Mouse (Mus musculus) kidney, postnatal 14 days (tissue): ENCODE measurements around the gene Dnase1.
"Not testable (repeated sequence)": the region's sequence is repeated elsewhere in the genome, so short reads cannot be mapped to it uniquely, and the experiment has no call there.

ENCODE experiments used
- DNase-seq: peaks from one replicate; pipeline ENCODE4 v3.0.0; 2022; ENCODE audit warnings: mixed read lengths

The Dnase1 gene

DNA sequence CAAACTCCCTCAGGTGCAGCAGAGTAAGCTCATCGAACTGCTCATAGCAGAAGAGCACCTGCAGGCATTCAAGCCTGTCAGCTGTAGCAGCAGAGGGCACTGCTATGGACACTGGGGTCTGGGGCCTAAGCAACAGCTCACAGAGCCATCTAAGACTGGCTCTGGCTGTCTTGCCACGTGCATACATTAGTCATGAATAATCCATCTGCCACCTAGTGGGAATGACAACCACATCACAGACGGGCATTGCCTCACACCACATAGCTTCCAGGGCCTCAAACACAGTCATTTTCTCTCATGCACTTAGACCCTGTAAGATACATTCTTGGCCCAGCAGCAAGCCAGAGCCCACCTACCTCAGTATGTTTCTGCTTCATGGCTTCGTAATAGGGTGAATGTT is 8.8 kb downstream of the Dnase1 start:
- DNase-seq = no peak

DNA sequence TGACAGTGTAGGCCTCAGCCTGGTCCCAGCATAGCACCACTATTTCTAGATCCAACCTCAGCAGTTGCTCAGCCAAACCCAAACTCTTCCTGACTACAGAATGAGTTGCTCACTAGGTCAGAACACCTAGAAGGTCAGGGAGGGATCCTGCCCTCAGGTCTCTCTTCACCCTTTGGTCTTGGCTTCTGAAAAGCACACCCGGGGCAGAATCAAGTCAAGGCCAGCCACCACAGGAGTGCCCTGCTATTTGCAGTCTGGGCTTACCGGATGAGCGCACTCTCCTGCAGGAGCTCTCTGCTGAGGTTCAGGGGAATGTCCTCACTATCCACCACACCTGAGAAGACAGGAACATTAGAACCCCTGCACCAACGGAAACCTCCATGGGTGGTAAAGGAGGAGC is 15.9 kb downstream of the Dnase1 start:
- no peak for DNase-seq

DNA sequence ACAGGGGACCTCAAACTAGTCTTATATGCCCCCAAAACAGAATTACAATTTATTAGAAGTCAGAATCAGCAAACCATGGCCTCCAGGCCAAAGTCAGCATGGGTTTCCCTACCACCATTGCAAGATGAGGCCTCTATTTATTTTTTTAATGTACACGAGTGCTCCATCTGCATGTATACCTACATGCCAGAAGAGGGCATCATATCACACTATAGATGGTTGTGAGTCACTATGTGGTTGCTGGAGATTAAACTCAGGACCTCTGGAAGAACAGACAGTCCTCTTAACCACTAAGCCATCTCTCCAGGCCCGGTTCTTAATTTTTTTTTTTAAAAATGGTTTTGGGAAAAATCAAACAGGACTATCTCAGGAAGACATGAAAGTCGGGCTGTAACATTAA is 17.1 kb downstream of the Dnase1 start:
- no peak for DNase-seq

DNA sequence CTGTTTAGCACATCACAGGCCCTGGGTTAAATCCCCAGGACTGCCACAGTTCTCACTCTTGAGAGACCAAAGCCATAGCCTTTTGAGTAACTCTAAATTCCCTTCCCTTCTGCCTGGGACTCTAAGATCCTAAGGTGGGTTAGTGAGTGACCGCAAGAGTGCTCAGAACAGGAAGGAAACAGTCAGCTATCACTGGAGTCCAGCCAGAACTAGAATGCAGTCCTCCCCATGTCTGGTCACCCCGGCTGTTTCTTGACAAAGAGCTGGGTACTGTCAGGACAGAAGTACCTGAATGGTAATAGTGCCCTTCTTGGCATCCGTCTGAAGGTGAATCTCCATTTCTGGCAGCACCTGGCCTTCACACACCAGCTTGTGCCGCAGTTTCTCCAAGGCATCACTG is 28.2 kb downstream of the Dnase1 start:
- no peak for DNase-seq

DNA sequence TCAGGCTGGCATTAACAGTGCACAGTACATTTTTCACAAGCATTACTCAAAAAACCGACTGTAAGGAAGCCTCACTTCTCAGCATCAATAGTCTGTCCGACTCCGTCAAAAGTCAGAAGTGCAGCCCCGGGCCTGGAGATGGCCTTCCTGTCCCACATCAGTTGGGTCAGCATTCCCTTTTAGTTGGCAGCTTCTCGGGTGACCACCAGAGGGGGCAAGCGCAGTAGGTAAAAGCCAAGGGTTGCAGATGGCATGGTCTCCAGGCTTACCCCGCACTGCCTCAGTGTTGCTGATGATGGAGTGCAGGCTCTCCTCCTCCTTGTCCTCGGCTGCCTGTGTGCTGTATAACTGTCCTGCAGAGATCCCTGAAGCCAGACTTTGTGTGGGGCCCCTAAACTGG is 31.8 kb downstream of the Dnase1 start:
- peak; percentile 72 for DNase-seq

DNA sequence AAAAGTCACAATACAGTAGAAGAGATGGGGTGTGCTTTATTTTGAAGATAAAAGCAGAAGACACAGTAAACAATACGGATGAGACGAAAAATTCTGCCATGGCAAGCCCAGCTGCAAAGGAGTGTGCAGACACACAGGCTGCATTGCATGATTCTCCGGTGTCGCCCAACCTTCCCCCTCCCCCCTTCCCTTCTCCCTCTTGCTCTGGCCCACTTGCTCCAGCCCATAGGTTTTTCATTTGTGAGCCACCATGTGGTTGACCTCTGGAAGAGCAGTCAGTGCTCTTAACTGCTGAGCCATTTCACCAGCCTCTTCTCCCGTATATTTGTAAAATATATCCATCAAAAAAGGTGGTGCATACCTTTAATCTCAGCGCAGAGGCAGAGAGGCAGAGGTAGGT is 37.6 kb downstream of the Dnase1 start:
- no peak for DNase-seq

DNA sequence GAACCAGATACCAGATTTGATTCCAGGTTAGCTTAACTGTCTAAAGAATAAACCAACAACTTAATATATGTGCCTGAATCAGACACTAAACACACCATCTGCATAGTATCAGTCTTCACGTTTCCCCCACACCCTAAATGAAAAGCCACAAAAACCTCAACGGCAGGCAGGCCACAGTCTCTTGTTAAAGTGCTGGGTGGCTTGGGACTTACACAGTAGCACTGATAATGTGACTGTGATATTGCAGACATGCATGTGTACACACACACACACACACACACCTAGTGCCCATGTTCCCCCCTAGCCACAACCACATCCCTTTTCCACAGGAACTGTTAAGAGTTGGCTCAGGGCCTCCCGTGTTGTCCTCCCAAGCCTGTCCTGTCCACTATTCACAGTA is 38.1 kb downstream of the Dnase1 start:
- DNase-seq = no peak

DNA sequence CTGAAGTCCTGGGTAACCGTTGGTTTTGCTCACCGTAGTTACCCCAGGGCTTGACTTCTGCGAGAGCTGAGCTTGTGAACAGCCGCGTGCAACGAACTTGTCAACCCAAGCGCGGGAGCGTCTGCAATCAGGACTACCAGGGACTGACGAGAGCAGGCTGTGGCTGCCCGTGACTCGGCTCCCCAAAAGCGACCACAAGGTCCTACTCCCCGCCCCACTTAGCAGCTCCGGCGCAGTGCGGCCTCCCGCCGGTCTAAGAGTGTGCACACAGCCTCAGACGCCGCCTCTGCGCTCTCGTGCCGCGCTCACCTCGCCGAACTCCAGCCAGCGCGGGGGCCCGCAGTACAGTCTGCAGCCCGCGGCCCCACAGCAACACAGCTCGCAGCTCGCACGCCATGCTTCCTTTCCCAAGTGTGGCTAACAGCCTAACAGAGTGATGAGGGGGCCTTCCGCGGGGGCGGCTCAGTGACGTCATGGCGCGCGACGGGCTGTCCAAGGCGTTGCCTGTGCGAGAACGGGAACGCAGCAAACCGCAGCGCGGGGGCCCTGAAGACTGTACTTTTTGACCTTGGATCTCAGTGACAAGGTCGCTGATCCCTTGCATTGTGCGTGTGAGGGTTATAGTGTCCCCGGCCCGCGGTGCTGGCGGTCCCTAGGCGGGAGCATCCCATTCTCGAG is 40.8 kb downstream of the Dnase1 start, which contains the start of gene Trap1:
Gene Trap1, minus strand, starts transcription at position 444 of the 678 bp plus-strand sequence.
- DNase-seq = peak; percentile 95

DNA sequence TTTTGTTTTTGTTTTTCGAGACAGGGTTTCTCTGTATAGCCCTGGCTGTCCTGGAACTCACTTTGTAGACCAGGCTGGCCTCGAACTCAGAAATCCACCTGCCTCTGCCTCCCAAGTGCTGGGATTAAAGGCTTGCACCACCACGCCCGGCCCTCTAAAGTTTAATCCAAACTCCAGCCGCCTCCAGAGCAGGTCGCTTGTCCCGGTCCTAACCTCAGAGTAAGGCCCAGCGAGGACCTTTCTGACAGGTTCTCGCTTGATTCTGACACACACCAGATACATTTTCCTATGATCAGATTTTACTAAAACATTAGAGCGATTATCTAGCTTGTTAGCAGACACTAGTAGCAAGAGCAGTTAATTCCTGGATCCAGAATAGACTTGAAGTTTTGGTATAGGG is 41.6 kb downstream of the Dnase1 start:
- not testable (repeated sequence) for DNase-seq

DNA sequence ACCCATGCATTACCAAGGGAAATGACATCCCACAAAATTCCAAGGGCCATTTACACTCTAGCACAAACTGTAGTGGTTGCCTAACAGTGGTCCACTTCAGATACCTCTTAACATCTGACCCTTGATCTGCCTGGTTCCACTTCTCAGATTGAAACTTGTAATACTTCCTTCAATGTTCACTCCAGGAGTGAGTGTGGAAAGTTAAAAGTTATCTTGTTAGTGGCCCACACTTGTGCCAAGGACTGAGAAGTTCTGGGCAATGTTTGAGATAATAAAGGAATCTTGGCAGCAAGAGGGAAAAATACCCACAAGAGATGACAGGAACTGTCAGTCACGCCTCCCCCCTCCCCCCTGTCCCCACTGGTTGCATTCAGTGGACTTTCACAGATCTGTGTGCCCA is 42.9 kb downstream of the Dnase1 start:
- DNase-seq = no peak

DNA sequence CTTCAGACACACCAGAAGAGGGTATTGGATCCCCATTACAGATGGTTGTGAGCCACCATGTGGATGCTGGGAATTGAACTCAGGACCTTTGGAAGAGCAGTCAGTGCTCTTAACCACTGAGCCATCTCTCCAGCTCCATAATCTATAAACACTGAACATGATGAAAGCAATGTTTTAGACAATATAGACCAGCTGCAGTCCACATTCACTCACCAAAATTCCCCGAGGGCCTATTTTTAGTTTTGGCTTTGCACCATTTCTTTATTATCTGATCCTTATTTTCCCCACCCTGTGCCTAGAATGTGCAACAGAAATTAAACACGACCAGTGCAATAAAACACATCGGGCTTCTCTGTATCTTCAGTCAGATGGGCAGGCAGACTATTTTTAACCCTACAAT is 43.7 kb downstream of the Dnase1 start:
- not testable (repeated sequence) for DNase-seq

DNA sequence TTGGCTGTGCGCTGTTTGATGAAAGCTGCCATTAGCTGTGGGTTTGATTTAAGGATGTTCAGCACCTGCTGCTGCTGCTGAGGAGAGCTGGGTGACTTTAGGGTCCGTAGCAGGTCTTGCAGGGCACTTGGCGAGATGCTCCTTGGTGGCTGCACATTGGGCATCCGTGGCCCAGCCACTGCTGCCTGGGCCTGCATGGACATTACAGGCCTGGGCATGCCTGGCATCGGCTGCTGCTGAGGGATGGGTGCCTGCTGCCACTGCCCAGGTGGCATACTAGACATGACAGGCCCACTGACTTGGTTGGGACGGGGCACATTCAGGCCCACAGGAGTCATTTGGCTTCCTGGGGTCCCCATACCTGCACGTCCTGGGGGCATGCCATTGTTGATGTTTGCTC is 48.3 kb downstream of the Dnase1 start:
- no peak for DNase-seq

DNA sequence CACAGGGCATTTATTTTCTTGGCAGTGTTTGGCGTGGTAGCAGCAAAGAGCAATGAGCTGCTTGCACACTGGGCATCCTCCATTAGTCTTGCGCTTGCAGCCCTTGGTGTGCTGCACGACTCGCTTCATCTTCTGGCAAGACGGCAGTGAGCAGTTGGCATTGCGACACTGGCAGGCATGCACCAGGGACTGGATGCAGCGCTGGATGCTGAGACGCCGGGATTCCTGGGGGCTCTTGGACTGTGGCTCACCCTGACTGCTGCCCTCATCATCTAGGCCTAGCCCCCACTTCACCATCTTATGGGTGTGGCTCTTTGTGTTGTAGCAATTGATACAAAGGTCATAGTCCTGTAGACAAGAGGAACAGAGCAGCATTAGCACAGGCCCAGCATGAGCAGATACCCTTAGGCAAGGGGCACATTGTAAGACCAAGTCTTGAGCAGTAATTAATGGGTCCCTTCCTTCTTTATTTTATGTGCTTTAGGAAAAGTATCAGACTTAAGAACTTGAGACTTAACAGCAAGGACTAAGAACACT is 49.2 kb downstream of the Dnase1 start:
- no peak for DNase-seq

DNA sequence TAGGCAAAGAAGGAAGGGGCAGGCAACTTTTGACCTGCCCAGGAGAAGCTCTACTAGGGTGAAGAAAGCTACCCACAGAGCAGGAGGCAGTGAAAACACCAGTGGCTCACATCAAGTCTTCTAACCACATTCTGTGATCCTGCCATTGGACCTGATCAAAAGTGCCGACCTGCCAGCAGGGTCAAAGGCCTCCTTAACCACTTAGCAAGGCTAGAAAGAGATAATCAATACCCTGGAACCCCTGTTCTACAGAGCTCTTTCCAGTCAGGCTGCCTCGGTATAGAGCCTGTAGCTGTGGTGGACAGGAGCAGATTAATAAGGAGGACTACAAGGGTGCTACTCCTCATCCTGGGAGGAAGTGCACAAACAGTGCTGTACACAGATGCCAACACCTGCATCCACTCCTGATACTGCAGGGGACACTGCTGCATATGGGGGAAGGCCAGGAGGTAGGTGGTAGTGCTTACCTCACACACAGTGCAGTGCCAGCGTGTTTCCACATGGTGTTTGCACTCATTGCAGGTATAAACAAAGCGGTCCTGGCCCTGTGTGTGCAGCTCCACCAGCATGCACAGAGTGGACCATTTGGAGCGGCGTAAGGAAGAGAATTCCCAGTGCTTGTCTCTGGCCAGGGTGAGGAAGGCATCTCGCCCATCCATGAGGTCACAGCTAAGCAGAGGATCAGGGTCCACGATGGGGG is 50.6 kb downstream of the Dnase1 start:
- no peak for DNase-seq
